Mouse (Mus musculus) CH12.LX (cell line): ENCODE measurements at regions not wholly inside any gene's neighbourhood (a gene's known extent, or its start where the extent isn't known, plus 50 kb on each side); places are given as distances from the start of the nearest gene placed in this dataset.

Experiments
- CHD2 ChIP-seq: IDR thresholded peaks from 2 replicates; pipeline ENCODE4 v1.6.1; 2011; ENCODE audit warnings: low read length, improper control_type of control experiment
- CTCF ChIP-seq, 2 experiments: IDR thresholded peaks in 1 of 2; conservative IDR thresholded peaks in 1 of 2; 2 replicates each; pipeline ENCODE4 v1.5.1; 2011 to 2012; ENCODE audit warnings: low read depth in 2 of 2, low read length in 2 of 2, improper control_type of control experiment in 1 of 2, inconsistent platforms in 1 of 2, mild to moderate bottlenecking in 1 of 2, moderate library complexity in 1 of 2
- E2F4 ChIP-seq: IDR thresholded peaks from 2 replicates; pipeline ENCODE4 v1.6.1; 2011; ENCODE audit warnings: low read depth, low read length, improper control_type of control experiment; ENCODE audit not compliant: insufficient replicate concordance
- JUND ChIP-seq: conservative IDR thresholded peaks from 2 replicates; pipeline ENCODE4 v1.6.1; 2011; ENCODE audit warnings: low read depth, low read length, improper control_type of control experiment
- NRF1 ChIP-seq: IDR thresholded peaks from 2 replicates; pipeline ENCODE4 v1.6.1; 2014; ENCODE audit warnings: low read depth, mild to moderate bottlenecking, inconsistent platforms, low read length, improper control_type of control experiment, moderate library complexity
- POLR2A ChIP-seq: IDR thresholded peaks from 2 replicates; pipeline ENCODE4 v1.6.1; 2011; ENCODE audit warnings: low read depth, mild to moderate bottlenecking, improper control_type of control experiment, low read length
- RAD21 ChIP-seq: IDR thresholded peaks from 2 replicates; pipeline ENCODE4 v1.6.1; 2011; ENCODE audit warnings: low read depth, mild to moderate bottlenecking, low read length, improper control_type of control experiment, moderate library complexity
- RCOR1 ChIP-seq: conservative IDR thresholded peaks from 2 replicates; pipeline ENCODE4 v1.6.1; 2012; ENCODE audit warnings: low read depth, mild to moderate bottlenecking, inconsistent platforms, low read length, improper control_type of control experiment
- USF2 ChIP-seq: conservative IDR thresholded peaks from 2 replicates; pipeline ENCODE4 v1.6.1; 2011; ENCODE audit warnings: low read depth, low read length, improper control_type of control experiment

DNA sequence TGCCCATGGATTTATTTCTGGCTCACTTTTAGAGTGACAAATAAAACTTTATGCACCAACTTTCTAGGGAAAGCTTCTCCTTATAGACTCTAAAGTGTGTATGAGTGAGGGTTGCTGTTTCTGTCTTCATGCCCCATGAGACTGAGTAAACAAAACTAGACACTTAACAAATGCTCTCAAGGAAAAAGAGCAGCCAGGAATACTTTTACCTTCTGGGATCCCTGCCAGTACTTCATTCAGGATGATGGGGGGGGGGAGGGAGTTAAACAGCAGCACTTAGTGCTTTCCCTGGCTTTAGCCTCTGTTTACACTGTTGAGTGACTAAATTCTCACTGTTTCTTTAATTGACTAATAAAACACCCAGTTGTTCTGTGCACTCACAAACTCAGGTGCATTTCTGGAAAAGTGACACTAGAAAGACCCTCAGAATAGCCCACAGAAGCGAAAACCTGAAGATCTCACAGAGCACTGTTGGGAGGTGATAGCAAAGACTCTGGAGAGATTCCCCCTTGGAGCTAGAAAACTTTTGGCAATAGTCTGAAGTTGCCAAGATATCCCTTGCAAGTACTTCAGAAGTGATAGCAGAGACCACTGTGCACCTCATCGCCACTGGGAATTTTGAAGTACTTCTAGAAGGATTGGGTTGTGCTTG, 173.7 kb upstream of the Pcdh10 start:
- TF ChIP-seq POLR2A, result no peak
- no peak for TF ChIP-seq NRF1
- no peak for TF ChIP-seq RCOR1
- TF ChIP-seq JUND, result no peak
- TF ChIP-seq USF2, result no peak
- TF ChIP-seq CTCF (conservative IDR thresholded peaks at IDR 0.05 in 1 of 2, IDR thresholded peaks at IDR 0.05 in 1 of 2; ENCODE audit: low read depth in 2 of 2, low read length in 2 of 2), result no peak
- TF ChIP-seq E2F4, result no peak
- TF ChIP-seq CHD2, result no peak
- no peak for TF ChIP-seq RAD21
